Mouse (Mus musculus) bone marrow macrophage, adult 2 months (primary cell): ENCODE measurements at regions not wholly inside any gene's neighbourhood (a gene's known extent, or its start where the extent isn't known, plus 50 kb on each side); places are given as distances from the start of the nearest gene placed in this dataset.

ENCODE experiments used
- CTCF ChIP-seq: IDR thresholded peaks from 2 replicates; pipeline ENCODE4 v1.5.1; 2012; ENCODE audit warnings: low read depth, mild to moderate bottlenecking, low read length, moderate library complexity
- POLR2A ChIP-seq: IDR thresholded peaks from 2 replicates; pipeline ENCODE4 v1.6.1; 2012; ENCODE audit warnings: mild to moderate bottlenecking, low read depth, low read length, borderline replicate concordance

GRCm38 (mm10) chr1:124777685-124778084, 657.8 kb downstream of the Actr3 start:
- TF ChIP-seq CTCF, result no peak
- TF ChIP-seq POLR2A, result no peak
